Mouse (Mus musculus): Measurements from ENCODE around the gene Cxcr1. TPM values are rescaled to one million over a fixed set of nuclear protein-coding genes. Genes with fewer than 3 reads are reported as not detected.

Gene Cxcr1
- polyA plus RNA-seq, 1 experiment from 2014 or later, result not detected

DNA sequence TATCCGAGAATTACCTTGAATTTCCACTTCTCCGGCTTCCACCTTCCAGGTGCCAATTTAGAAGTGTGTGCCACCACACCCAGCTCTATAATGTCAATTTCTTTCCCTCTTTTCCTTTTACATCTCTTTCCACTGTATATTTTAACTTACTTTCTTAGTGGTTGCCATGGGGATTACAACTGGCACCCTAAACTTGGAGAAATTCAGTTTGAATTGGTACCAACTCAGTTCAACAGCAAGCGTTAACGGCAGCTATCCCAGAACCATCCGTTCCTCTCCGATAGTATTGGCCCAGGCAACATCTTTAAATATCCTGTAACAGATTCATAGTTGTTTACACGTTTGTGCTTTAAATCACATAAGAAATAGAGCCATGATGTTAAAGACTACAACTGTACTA lies 25.5 kb upstream of the Cxcr1 start:
- Histone ChIP-seq H3K4me2 (replicated peaks) (no peak overlapping the region), H3K9me3 (no peaks in the 10 kb centered on the region), H3K27me3 (no peaks in the 10 kb centered on the region), H3K4me1 (no peaks in the 10 kb centered on the region), H3K4me3 (no peak overlapping the region), H3K9ac (replicated peaks) (no peak overlapping the region), H3K27ac (replicated peaks) (peak overlapping the region; percentile 22; the same call in 1 of the 2 replicates), H3K36me3 (no peaks in the 10 kb centered on the region)
- ATAC-seq (replicated peaks), result no peak; the same call in 1 of the 2 replicates
- whole genome bisulfite sequencing, result 81% methylated on average over 7 of the region's 7 CpGs

DNA sequence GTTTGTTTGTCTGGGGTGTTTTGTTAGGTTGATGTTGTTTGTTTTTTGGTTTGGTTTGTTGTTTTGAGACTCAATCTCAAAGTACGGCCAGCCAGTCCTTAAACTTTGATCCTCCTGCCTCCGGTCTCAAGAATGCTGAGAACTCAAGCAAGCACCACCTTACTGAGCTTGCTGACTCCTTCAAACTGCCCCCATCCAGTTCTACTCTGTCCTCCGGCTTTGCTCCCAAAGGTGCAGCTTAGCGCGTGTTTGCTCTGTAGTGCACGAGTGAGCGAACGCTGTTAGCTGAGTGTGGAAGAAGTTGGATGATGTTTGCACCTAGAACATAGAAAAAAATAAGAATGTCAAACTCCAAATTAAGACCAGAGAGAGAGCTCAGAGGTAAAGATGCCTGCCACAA lies 14.5 kb upstream of the Cxcr1 start:
- Histone ChIP-seq H3K4me1 (peaks cover 6% of the 10 kb centered on the region; the same call in 1 of the 2 replicates), H3K9me3 (no peaks in the 10 kb centered on the region), H3K27ac (replicated peaks) (no peak overlapping the region), H3K4me3 (no peak overlapping the region), H3K27me3 (no peaks in the 10 kb centered on the region), H3K4me2 (replicated peaks) (no peak overlapping the region), H3K9ac (replicated peaks) (no peak overlapping the region), H3K36me3 (no peaks in the 10 kb centered on the region)
- 95% methylated on average over 8 of the region's 8 CpGs for WGBS
- no peak for ATAC-seq (replicated peaks)

- H3K27me3 ChIP-seq, result no peaks in the 10 kb centered on the region
- no peak overlapping the region for H3K4me3 ChIP-seq
- peak overlapping the region; percentile 14; the same call in 1 of the 2 replicates for H3K27ac ChIP-seq (replicated peaks)
- H3K9ac ChIP-seq (replicated peaks), result no peak overlapping the region
- ATAC-seq (replicated peaks), result peak; percentile 78
- H3K4me1 ChIP-seq, result peaks cover 6% of the 10 kb centered on the region; the same call in 1 of the 2 replicates
- no peak overlapping the region for H3K4me2 ChIP-seq (replicated peaks)
- WGBS, result 45% methylated on average over 9 of the region's 9 CpGs
- no peaks in the 10 kb centered on the region for H3K9me3 ChIP-seq
- no peaks in the 10 kb centered on the region for H3K36me3 ChIP-seq
Measured at GRCm38 (mm10) chr1:74207906-74208305, 13.5 kb upstream of the Cxcr1 start.

DNA sequence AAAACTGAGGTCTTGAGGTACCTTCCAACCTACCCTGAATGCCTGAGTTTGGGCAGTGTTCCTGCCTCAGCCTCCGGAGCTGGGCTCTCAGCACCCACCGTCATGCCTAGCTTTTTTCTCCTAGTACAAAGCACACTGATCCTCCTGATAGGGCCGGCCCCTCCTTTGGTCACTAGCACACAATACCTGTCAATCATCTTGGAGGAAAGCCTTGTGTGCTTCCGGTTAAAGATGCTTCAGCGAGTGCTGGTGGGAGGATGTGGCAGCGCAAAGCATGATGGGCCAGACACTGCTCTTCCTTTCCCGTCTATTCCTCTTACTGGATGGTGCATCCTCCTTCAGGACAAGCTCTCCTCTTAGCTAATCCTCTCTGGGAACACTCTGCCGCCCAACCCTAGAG lies 12.2 kb upstream of the Cxcr1 start:
- H3K9me3 ChIP-seq, result no peaks in the 10 kb centered on the region
- no peak for ATAC-seq (replicated peaks)
- 62% methylated on average over 8 of the region's 8 CpGs for WGBS
- no peak overlapping the region for H3K4me3 ChIP-seq
- no peak overlapping the region for H3K9ac ChIP-seq (replicated peaks)
- no peak overlapping the region for H3K27ac ChIP-seq (replicated peaks)
- no peak overlapping the region for H3K4me2 ChIP-seq (replicated peaks)
- peaks cover 6% of the 10 kb centered on the region; the same call in 1 of the 2 replicates for H3K4me1 ChIP-seq
- no peaks in the 10 kb centered on the region for H3K27me3 ChIP-seq
- H3K36me3 ChIP-seq, result no peaks in the 10 kb centered on the region

- Histone ChIP-seq H3K36me3 (no peaks in the 10 kb centered on the region), H3K9ac (replicated peaks) (no peak overlapping the region), H3K27ac (replicated peaks) (no peak overlapping the region), H3K4me1 (peaks cover 6% of the 10 kb centered on the region; the same call in 1 of the 2 replicates), H3K27me3 (no peaks in the 10 kb centered on the region), H3K4me3 (no peak overlapping the region), H3K4me2 (replicated peaks) (no peak overlapping the region), H3K9me3 (no peaks in the 10 kb centered on the region)
- WGBS, result 70% methylated on average over 7 of the region's 7 CpGs
- ATAC-seq (replicated peaks), result no peak
Measured at GRCm38 (mm10) chr1:74205881-74206280, 11.4 kb upstream of the Cxcr1 start.

DNA sequence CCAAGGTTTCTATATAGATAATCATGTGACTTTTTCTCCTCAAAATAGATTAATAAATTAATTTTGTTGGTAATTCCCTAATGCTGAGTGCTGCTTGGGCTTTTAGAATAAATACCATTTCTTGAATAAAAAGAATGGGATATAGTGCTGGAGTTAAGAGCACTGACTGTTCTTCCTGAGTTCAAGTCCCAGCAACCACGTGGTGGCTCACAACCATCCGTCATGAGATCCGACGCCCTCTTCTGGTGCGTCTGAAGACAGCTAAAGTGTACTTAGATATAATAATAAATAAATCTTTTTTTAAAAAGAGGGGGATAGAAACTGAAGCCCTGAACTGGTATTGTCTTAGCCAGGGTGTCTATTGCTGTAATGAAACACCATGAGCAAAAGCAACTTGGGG lies 9.0 kb upstream of the Cxcr1 start:
- no peaks in the 10 kb centered on the region for H3K9me3 ChIP-seq
- peaks cover 6% of the 10 kb centered on the region; the same call in 1 of the 2 replicates for H3K4me1 ChIP-seq
- no peak overlapping the region for H3K4me3 ChIP-seq
- no peak overlapping the region for H3K9ac ChIP-seq (replicated peaks)
- ATAC-seq (replicated peaks), result no peak
- WGBS, result 70% methylated on average over 5 of the region's 5 CpGs
- no peaks in the 10 kb centered on the region for H3K27me3 ChIP-seq
- no peak overlapping the region for H3K4me2 ChIP-seq (replicated peaks)
- no peaks in the 10 kb centered on the region for H3K36me3 ChIP-seq
- H3K27ac ChIP-seq (replicated peaks), result no peak overlapping the region

DNA sequence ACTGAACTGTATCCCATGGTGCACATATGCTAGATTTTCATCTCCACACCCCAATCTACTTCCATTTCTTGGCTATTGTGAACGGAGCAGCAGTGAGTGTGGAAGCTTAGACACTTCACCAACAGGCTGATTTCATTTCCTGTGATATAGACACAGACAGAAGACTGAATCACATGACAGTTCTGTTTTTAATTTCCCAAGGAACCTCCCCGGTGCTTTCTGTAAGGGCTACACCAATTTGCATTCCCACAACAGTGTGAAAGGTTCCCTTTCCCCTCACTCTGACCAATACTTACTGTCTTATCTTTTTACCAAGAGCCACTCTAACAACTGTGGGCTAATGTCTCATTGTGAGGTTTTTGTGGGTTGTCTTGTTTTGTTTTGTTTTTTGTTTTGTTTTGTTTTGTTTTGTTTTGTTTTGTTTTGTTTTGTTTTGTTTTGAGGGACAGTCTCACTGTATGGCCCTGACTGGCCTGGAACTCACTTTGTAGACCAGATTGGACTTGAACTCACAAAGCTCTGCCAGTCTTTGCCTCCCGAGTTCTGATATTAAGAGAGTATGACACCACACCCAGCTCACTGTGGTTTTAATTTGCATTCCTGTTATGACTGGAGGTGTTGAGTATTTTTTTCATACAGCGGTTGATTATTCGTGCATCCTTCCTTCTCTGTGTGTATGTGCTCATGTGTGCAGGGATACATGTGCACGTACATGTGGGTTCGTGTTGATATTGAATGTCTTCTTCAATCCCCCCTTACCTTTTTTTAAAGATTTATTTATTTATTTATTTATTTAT lies 6.8 kb upstream of the Cxcr1 start:
- WGBS, result 87% methylated on average over 7 of the region's 7 CpGs
- no peaks in the 10 kb centered on the region for H3K9me3 ChIP-seq
- H3K27me3 ChIP-seq, result no peaks in the 10 kb centered on the region
- no peak overlapping the region for H3K9ac ChIP-seq (replicated peaks)
- H3K4me1 ChIP-seq, result no peaks in the 10 kb centered on the region
- H3K36me3 ChIP-seq, result no peaks in the 10 kb centered on the region
- H3K27ac ChIP-seq (replicated peaks), result no peak overlapping the region
- H3K4me3 ChIP-seq, result no peak overlapping the region
- ATAC-seq (replicated peaks), result no peak
- H3K4me2 ChIP-seq (replicated peaks), result no peak overlapping the region

DNA sequence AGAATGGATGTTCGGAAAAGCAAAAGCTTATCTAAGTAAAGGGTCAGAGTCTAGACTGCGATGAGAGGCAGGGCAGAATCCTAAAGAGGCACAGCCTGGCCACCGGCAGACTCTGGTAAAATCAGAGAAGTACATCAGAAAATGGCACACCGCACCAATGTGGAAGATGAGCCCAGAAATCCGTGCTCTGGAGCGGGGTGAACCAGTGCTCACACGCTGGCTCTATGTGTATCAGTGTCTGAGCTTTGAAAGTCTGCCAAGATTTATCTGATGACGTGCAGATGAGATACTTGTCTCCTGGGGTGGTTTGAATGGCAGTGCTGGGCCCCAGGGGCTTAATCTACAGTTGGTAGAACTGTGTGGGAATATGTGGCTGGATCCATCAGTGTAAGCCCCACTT lies 4.6 kb upstream of the Cxcr1 start:
- peak; percentile 61 for ATAC-seq (replicated peaks)
- no peaks in the 10 kb centered on the region for H3K27me3 ChIP-seq
- whole genome bisulfite sequencing, result 66% methylated on average over 8 of the region's 8 CpGs
- no peaks in the 10 kb centered on the region for H3K36me3 ChIP-seq
- no peaks in the 10 kb centered on the region for H3K4me1 ChIP-seq
- H3K9ac ChIP-seq (replicated peaks), result no peak overlapping the region
- no peak overlapping the region for H3K4me2 ChIP-seq (replicated peaks)
- no peak overlapping the region for H3K27ac ChIP-seq (replicated peaks)
- no peaks in the 10 kb centered on the region for H3K9me3 ChIP-seq
- H3K4me3 ChIP-seq, result no peak overlapping the region

GRCm38 (mm10) chr1:74197726-74198470 lies 3.5 kb upstream of the Cxcr1 start:
- Histone ChIP-seq H3K9me3 (no peaks in the 10 kb centered on the region), H3K27me3 (no peaks in the 10 kb centered on the region), H3K4me2 (replicated peaks) (no peak overlapping the region), H3K27ac (replicated peaks) (no peak overlapping the region), H3K4me3 (no peak overlapping the region), H3K4me1 (no peaks in the 10 kb centered on the region), H3K9ac (replicated peaks) (no peak overlapping the region), H3K36me3 (no peaks in the 10 kb centered on the region)
- no peak for ATAC-seq (replicated peaks)
- 86% methylated on average over 12 of the region's 12 CpGs for WGBS

DNA sequence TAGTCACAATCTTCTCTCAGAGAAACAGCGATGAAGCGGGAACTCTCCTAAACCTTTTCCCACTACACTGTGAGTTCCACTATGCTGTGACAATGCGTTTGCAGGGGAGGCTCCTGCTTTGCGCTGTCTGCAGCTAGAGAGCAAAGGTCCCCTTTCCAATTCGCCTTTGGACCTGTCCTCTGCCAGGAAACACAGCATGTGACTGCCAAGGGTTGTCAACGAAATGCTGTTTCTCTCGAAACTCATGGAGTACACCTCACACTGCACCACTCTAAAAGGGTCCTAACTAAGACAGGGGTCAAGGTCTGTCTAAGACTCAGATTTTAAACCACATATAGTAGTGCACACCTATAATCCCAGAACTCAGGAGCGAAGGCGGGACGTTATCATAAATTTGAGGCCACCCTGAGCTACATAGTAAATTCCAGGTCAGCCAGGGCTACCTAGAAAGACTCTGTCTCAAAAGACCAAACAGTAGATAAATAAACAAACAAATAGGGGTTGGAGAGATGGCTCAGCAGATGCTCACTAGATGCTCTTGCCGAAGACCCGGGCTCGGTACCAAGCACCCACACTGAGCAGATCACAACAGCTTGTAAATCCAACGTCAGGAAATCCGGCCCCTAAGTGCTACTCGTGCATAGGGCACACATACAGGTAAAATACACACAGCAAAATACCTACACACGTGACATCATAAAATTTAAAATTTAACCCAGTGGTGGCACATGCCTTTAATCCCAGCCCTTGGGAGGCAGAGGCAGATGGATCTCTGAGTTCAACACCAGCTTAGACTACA lies 2.4 kb upstream of the Cxcr1 start:
- H3K9ac ChIP-seq (replicated peaks), result no peak overlapping the region
- no peak for ATAC-seq (replicated peaks)
- no peaks in the 10 kb centered on the region for H3K4me1 ChIP-seq
- no peaks in the 10 kb centered on the region for H3K9me3 ChIP-seq
- H3K36me3 ChIP-seq, result no peaks in the 10 kb centered on the region
- H3K27me3 ChIP-seq, result no peaks in the 10 kb centered on the region
- no peak overlapping the region for H3K4me2 ChIP-seq (replicated peaks)
- no peak overlapping the region for H3K4me3 ChIP-seq
- 83% methylated on average over 17 of the region's 17 CpGs for WGBS
- H3K27ac ChIP-seq (replicated peaks), result no peak overlapping the region

- Histone ChIP-seq H3K36me3 (no peaks in the 10 kb centered on the region), H3K4me2 (replicated peaks) (no peak overlapping the region), H3K9ac (replicated peaks) (no peak overlapping the region), H3K4me3 (no peak overlapping the region), H3K27me3 (no peaks in the 10 kb centered on the region), H3K4me1 (no peaks in the 10 kb centered on the region), H3K27ac (replicated peaks) (no peak overlapping the region), H3K9me3 (no peaks in the 10 kb centered on the region)
- WGBS, result 52% methylated on average over 7 of the region's 7 CpGs
- no peak for ATAC-seq (replicated peaks)
Measured at GRCm38 (mm10) chr1:74195961-74196360, 1.5 kb upstream of the Cxcr1 start.

DNA sequence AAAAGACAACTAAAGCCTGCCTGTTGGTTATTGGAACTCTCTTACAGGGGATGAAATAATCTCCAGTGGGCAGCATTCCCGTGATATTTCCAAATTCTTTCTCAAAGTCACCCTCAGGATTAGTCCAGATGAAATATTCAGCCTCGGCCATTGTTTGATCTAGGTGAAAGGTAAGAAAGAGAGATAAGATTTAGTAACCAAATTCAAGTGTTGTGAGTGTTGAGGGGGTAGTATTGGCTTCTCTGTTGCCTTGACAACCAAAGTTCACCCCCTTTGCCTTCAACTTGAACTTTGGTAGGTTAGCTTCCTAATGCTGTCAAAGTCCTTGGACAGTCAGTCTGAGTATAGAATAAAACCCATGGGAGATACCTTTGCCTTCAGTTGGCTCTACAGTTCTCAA lies 1.7 kb downstream of the Cxcr1 start:
- Histone ChIP-seq H3K4me2 (replicated peaks) (no peak overlapping the region), H3K27ac (replicated peaks) (no peak overlapping the region), H3K9me3 (no peaks in the 10 kb centered on the region), H3K4me3 (no peak overlapping the region), H3K27me3 (no peaks in the 10 kb centered on the region), H3K9ac (replicated peaks) (no peak overlapping the region), H3K4me1 (no peaks in the 10 kb centered on the region), H3K36me3 (no peaks in the 10 kb centered on the region)
- whole genome bisulfite sequencing, result 87% methylated on average over 2 of the region's 2 CpGs
- no peak for ATAC-seq (replicated peaks)
